Mouse (Mus musculus) bone marrow macrophage, adult 2 months (primary cell): Measurements from ENCODE around the gene Enc1.

Source experiments
- CTCF ChIP-seq: IDR thresholded peaks from 2 replicates; pipeline ENCODE4 v1.5.1; 2012; ENCODE audit warnings: low read depth, mild to moderate bottlenecking, low read length, moderate library complexity
- POLR2A ChIP-seq: IDR thresholded peaks from 2 replicates; pipeline ENCODE4 v1.6.1; 2012; ENCODE audit warnings: mild to moderate bottlenecking, low read depth, low read length, borderline replicate concordance

DNA sequence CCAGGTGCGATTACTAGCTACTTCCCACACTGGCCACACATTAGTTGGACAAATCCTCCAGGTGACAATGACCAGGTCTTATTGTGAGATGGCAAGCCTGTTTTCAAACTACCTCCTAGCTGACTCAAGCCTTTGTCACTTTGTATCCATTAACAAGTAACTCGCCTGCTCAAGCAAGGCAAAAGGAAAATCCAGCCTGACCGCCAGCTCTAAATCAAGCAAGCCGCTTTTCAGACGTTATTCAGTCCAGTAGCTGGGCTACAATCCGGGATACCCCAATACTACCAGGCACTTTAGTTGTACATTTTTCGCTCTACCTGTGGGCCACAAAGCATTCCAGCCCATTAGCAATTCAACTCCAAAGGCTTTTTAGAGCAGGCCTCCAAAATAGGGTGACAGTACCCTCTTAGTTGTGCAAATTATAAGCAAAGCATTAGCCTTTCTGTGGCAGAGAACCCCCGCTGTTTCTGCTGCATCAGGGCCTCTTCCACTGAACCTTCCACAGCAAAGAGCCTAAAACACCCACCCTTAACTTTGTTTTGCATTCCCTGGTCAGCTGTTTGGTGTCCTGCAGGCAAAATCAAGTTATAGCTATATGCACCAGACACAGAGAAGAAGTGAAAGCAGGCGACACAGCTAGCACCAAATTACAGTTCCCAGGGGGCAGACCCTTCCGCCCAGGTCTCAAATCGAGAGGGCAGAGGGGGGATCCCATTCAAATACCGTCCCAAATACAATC, 44.5 kb upstream of the Enc1 start:
- TF ChIP-seq CTCF (no peak), POLR2A (no peak)
